Mouse (Mus musculus) midbrain, embryonic 10.5 days (tissue): ENCODE measurements around the gene 5730522E02Rik. TPM values are rescaled to one million over a fixed set of nuclear protein-coding genes. Genes with fewer than 3 reads are reported as not detected.
"Not testable (repeated sequence)": the region's sequence is repeated elsewhere in the genome, so short reads cannot be mapped to it uniquely, and the experiment has no call there.

Experiments used
- DNase-seq: peaks from one replicate; pipeline ENCODE4 v3.0.0-alpha.2; 2017; ENCODE audit warnings: low spot score
- H3K27ac ChIP-seq: fragments of 300-500 bp; sonication (generic); replicated peaks from 2 replicates; pipeline ENCODE4 v1.5.1; 2016; ENCODE audit warnings: mild to moderate bottlenecking
- H3K27me3 ChIP-seq: fragments of 300-500 bp; sonication (generic); 2 replicates; pipeline ENCODE4 v1.6.1; 2016; ENCODE audit warnings: low read depth, mild to moderate bottlenecking; ENCODE audit not compliant: poor library complexity, severe bottlenecking
- H3K36me3 ChIP-seq: fragments of 300-500 bp; sonication (generic); 2 replicates; pipeline ENCODE4 v1.6.1; 2016; ENCODE audit warnings: mild to moderate bottlenecking, moderate library complexity
- H3K4me1 ChIP-seq: fragments of 300-500 bp; sonication (generic); 2 replicates; pipeline ENCODE4 v1.6.1; 2016
- H3K4me3 ChIP-seq: fragments of 300-500 bp; sonication (generic); 2 replicates; pipeline ENCODE4 v1.5.1; 2016; ENCODE audit warnings: mild to moderate bottlenecking, moderate library complexity
- H3K9me3 ChIP-seq: fragments of 300-500 bp; sonication (generic); replicated peaks from 2 replicates; pipeline ENCODE4 v1.6.1; 2016; ENCODE audit warnings: mild to moderate bottlenecking
- WGBS: fragments of 180-500 bp; shearing (Covaris S2); methylation state at CpG from one replicate; pipeline ENCODE4 v1.1.7; 2016; 5-methylcytosine and 5-hydroxymethylcytosine counted together
- polyA plus RNA-seq: library from polyadenylated mRNA; unstranded; fragments of >200 nt; fragmentation: Nextera tagmentation; extraction: Ambion mirVana; gene quantifications from 2 replicates; pipeline ENCODE4 v1.2.1, GENCODE M21; 2016

5730522E02Rik gene
- 4.0 and 4.3 TPM in 2 replicates for polyA plus RNA-seq

DNA sequence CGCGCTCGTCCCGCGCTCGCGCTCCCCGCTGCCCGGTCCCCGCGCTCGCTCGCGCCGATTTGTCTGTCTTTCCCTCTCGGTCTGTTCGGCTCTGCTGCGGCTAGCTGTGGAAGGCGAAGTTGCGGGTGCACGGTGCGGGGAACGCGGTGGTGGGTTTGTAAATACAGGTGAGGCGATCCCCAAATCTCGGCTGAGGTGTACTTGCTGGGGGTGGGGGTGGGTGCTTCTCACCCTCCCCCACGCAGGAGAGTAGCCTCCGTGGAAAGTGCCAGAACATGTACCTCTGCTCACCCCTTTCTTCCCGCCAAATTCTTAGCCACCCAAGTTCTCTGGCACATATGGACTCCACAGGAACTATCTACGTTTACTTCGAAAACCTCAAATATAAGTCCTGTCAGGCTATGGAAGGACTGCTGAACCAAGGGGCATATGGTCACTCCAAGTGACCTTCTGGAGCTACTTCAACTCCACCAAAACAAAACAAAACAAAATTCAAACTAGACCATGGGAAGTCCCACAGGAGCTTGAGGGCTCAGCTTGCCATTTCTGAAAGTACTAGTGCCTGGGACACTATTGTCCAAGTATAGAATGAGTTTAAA is at the start of gene 5730522E02Rik:
Gene 5730522E02Rik, minus strand, starts transcription at position 182 of the 599 bp plus-strand sequence.
- DNase-seq = peak; percentile 73
- no peaks in the 10 kb centered on the region for H3K27me3 ChIP-seq
- peak within 1 kb of the TSS; percentile 99 for H3K27ac ChIP-seq
- H3K4me1 ChIP-seq = peaks cover 19% of the 10 kb centered on the region
- H3K4me3 ChIP-seq = peak within 1 kb of the TSS; percentile 77
- H3K9me3 ChIP-seq = no peaks in the 10 kb centered on the region
- WGBS = 4% methylated on average over 31 of the region's 31 CpGs
- no peaks in the 10 kb centered on the region for H3K36me3 ChIP-seq

DNA sequence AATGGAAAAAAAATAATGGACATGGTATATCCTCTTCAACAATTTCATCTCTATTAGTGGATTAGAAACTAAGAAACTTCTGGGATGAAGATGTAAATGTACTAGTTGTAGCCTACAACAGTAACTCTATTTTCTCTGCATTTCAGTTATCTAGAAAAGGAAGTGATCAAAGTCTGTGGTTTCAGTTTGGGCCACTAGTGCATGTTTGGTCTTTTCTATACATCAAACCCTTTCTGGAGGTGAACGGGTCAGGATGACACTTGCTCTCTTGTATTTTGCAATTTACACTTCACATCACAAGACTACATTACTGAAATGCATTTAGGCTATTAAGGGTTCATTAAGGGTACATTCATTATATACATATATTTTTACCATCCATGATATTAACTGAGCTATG is 26.0 kb upstream of the 5730522E02Rik start:
- H3K27ac ChIP-seq = no peak overlapping the region
- 88% methylated on average over 1 of the region's 1 CpGs for WGBS
- H3K9me3 ChIP-seq = no peaks in the 10 kb centered on the region
- no peaks in the 10 kb centered on the region for H3K36me3 ChIP-seq
- H3K4me1 ChIP-seq = no peaks in the 10 kb centered on the region
- H3K4me3 ChIP-seq = no peak overlapping the region
- no peak for DNase-seq
- H3K27me3 ChIP-seq = no peaks in the 10 kb centered on the region

DNA sequence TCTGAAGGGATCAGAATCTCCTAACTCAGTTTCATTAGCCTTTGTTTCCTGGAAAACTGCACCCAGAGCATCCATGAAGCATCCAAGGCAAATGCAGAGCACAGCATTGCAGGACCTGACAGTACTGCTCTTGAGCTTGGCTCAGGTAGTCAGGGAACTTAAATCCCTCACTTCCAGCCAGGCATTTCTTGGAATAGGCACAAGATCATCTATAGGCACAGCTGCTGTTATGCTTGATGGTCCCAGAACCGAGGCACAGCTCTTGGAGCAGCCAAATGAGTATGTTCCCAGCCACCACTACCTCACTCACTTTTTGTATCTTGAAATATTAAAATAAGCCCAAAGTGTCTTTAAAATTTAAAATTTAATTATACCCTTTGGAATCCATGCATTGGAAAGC is 19.3 kb upstream of the 5730522E02Rik start:
- no peak for DNase-seq
- Histone ChIP-seq H3K36me3 (no peaks in the 10 kb centered on the region), H3K27me3 (no peaks in the 10 kb centered on the region), H3K9me3 (no peaks in the 10 kb centered on the region), H3K4me3 (no peak overlapping the region), H3K27ac (no peak overlapping the region), H3K4me1 (no peaks in the 10 kb centered on the region)
- 77% methylated on average over 1 of the region's 1 CpGs for whole genome bisulfite sequencing

DNA sequence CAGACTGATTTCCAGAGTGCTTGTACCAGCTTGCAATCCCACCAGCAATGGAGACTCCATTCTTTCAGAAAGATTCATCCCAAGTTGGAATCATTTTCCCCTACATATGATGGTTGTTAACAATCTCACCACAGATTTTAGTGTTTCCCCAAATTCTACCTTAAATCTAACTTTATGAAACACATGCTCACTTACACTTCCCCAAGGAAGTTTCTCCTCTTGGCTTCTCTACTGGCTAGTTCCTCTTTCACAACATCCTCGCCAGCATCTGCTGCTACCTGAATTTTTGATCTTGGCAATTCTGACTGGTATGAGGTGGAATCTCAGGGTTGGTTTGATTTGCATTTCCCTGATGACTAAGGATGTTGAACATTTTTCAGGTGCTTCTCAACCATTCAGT is 3.1 kb upstream of the 5730522E02Rik start:
- 95% methylated on average over 1 of the region's 1 CpGs for whole genome bisulfite sequencing
- not testable (repeated sequence) for H3K36me3 ChIP-seq

DNA sequence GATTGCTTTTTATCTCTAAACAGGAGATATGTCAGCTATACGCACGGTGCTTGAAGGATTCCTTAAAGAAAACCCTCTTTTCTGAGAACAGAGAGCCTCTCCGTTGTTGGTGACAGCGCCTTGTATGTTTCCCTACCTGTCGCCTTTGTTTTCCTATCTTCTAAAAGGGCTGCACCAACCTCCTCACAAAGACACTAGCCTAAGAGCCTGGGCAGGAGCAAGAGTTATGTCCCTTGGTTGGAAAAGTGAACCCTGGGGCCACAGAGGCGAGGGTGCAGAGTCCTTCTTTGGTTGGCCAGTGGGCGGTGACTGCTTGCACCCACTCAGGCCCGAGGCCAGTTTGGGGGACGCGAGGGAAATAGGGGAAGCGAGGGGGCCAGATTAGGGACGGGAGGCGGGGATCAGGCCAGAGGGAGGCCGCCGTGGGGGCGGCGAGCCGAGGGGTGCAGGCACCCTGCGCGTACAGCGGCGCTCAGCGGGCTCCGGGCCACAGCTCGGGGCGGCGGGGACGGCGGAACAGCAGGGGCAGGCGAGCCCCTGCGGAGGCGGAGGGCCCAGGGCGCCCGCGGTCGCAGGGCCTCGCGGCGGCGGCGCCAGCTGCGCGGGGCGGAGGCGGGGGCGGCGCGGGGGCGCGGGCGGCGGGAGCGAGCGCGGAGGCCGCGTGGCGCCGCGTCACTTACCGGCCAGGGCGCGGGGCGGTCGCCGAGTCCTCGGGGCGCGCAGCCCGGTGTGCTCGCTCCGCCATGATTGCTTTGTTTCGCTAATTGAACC is 567 bp downstream of the 5730522E02Rik start:
- H3K36me3 ChIP-seq = no peaks in the 10 kb centered on the region
- peaks cover 19% of the 10 kb centered on the region for H3K4me1 ChIP-seq
- WGBS = 3% methylated on average over 57 of the region's 73 CpGs
- peak overlapping the region; percentile 77 for H3K4me3 ChIP-seq
- H3K27me3 ChIP-seq = no peaks in the 10 kb centered on the region
- H3K9me3 ChIP-seq = no peaks in the 10 kb centered on the region
- DNase-seq = peak; percentile 75
- peak overlapping the region; percentile 99 for H3K27ac ChIP-seq

More for the DNA sequence above, 3.1 kb upstream of the 5730522E02Rik start:
- H3K9me3 ChIP-seq, H3K27ac ChIP-seq, H3K4me3 ChIP-seq, DNase-seq, H3K27me3 ChIP-seq: not testable (repeated sequence)
- H3K4me1 ChIP-seq = peaks cover 19% of the 10 kb centered on the region

DNA sequence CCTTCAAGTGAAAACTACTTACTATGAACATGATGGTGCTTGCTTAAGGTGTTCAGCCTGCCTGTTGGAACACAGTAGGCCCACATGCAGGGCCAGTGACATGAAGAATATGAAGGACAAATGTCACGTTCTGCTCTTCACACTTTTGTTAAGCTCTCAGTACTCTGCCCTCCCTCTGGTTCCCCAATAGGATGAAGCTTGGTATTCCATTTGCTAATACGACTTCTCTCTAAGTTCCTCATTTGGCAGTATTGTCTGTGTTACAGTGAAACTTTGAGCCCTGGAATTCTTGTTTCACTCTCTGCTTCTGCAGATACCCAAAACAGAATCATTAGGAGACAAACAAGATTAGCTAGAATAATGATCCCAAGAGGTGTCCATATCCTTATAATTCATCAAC is 7.1 kb downstream of the 5730522E02Rik start:
- Histone ChIP-seq H3K36me3 (no peaks in the 10 kb centered on the region), H3K4me3 (no peak overlapping the region), H3K27me3 (no peaks in the 10 kb centered on the region), H3K27ac (no peak overlapping the region), H3K9me3 (no peaks in the 10 kb centered on the region), H3K4me1 (no peaks in the 10 kb centered on the region)
- no peak for DNase-seq
- WGBS = 83% methylated on average over 2 of the region's 2 CpGs

DNA sequence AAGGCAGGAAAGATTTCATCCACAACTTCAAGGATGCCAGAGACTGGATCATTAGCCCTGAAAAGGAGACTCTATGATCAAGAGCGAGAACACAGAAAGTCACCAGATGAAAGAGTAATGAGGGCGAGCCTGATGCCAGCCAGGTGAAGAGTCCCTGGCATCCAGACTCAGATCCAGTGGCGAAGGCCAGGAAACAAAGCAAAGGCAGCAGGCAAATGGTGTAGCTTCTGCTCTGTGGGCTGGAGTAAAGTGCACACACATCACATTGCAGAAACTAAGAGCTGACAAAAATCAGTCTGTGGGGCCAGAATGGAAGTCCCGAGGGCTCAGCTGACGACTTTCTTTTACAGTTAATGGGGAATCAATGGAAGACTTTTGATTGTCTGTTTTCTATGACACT is 7.7 kb downstream of the 5730522E02Rik start:
- Histone ChIP-seq H3K4me3 (no peak overlapping the region), H3K27ac (no peak overlapping the region), H3K27me3 (no peaks in the 10 kb centered on the region), H3K36me3 (no peaks in the 10 kb centered on the region), H3K4me1 (no peaks in the 10 kb centered on the region), H3K9me3 (no peaks in the 10 kb centered on the region)
- no peak for DNase-seq
- 92% methylated on average over 5 of the region's 5 CpGs for WGBS

DNA sequence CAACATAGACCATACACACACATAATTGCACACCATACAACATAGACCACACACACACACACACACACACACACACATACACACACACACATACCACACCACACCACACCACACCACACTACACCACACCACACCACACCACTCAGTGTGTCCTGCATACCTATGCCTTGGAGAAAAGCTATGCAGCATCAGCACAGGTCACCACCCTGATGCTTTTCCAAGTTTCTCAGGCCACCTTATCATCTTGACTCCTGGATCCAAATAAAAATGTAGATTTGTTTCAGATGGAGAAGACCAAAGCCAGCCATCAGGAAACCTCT is 8.8 kb downstream of the 5730522E02Rik start:
- no peak overlapping the region for H3K4me3 ChIP-seq
- no peak overlapping the region for H3K27ac ChIP-seq
- no peaks in the 10 kb centered on the region for H3K4me1 ChIP-seq
- no peaks in the 10 kb centered on the region for H3K9me3 ChIP-seq
- no peak for DNase-seq
- H3K27me3 ChIP-seq = no peaks in the 10 kb centered on the region
- H3K36me3 ChIP-seq = no peaks in the 10 kb centered on the region

DNA sequence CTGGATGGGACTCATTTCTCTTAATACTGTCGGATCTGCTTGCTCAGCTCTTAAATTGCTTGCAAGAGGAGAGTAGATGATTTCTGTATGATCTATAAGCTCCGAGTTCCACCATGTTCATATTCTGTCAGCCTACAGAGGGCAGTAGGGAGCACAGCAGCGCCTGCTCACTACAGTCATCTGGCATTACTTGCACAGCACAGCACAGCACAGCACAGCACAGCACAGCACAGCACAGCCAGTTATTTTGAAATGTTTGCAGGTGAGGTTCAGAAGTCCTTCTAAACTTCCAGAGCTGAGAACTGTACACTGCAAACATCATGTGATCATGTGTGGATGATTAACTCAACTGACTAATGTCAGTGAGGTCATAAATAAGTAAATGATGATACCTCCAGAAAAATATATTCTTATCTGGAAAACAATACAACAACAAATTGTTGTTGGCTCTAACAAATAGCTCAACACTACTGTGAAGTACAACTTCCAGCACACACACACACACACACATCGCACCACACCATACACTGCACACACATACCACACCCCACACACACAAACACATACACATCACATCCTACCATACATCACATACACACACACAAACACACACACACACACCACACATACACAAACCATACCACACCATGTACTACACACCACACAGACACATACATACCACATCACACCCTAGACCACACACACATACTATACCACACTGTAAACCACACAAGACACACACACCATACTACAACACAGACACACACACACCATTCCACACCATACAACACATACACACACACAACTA is 9.4 kb downstream of the 5730522E02Rik start:
- 53% methylated on average over 4 of the region's 4 CpGs for WGBS
- DNase-seq = peak; percentile 54
- H3K27ac ChIP-seq = no peak overlapping the region
- H3K4me1 ChIP-seq = no peaks in the 10 kb centered on the region
- H3K36me3 ChIP-seq = no peaks in the 10 kb centered on the region
- no peaks in the 10 kb centered on the region for H3K27me3 ChIP-seq
- H3K9me3 ChIP-seq = no peaks in the 10 kb centered on the region
- no peak overlapping the region for H3K4me3 ChIP-seq

DNA sequence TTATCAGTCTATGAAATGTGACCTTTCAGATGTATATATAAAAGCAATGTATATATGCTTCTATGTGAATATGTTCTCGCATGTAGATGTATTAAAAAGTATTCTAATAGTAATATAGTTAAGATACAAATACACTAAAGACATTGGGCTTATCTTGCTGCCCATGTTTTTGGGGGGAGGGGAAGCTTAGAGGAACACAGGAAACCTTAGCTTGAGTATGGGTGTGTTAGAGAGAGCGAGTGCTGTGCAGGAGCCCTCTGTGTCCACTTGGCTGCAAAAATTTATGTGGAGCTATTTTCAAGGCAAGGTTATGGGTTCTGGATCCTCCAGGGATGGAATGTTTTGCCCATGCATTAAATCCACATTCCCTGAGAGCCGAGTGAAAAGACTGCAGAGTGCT is 15.1 kb downstream of the 5730522E02Rik start:
- no peaks in the 10 kb centered on the region for H3K36me3 ChIP-seq
- no peak for DNase-seq
- no peak overlapping the region for H3K27ac ChIP-seq
- H3K4me1 ChIP-seq = no peaks in the 10 kb centered on the region
- H3K27me3 ChIP-seq = no peaks in the 10 kb centered on the region
- H3K4me3 ChIP-seq = no peak overlapping the region
- 84% methylated on average over 3 of the region's 3 CpGs for WGBS
- no peaks in the 10 kb centered on the region for H3K9me3 ChIP-seq

DNA sequence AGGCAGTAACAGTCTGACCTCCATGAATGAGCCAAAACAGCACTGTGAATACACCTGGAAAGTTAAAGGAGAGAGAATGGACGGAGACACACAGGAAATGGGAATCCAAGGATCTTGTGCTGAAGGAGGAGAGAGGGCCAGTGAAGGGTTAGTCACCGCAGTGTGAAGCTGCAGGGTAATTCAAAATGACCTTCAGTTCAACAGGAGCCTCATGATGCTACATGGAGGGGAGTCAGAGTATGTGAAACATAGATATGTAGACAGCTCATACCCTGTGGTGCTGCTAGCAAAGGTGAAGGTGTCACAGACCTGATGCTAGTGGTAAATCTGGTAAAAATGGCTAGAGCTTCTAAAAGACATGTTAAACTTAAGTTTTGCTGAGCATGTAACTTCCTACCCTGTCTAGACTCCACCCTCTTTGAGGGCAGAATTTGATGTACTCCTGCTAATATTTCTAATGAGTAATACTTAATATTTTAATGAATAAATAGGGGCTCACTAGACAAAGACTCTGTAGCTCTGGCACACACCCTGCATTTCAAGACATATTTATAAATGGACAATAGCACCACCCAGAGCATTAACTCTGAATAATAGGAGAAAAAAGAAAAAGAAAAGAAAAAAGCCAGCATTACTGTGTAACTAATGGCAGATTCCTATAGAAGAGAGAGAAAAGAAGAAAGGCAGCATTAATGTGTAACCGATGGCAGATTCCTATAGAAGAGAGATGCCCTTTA is 23.2 kb downstream of the 5730522E02Rik start:
- no peaks in the 10 kb centered on the region for H3K27me3 ChIP-seq
- DNase-seq = no peak
- H3K36me3 ChIP-seq = no peaks in the 10 kb centered on the region
- no peaks in the 10 kb centered on the region for H3K4me1 ChIP-seq
- no peak overlapping the region for H3K4me3 ChIP-seq
- no peaks in the 10 kb centered on the region for H3K9me3 ChIP-seq
- WGBS = 87% methylated on average over 3 of the region's 3 CpGs
- no peak overlapping the region for H3K27ac ChIP-seq

DNA sequence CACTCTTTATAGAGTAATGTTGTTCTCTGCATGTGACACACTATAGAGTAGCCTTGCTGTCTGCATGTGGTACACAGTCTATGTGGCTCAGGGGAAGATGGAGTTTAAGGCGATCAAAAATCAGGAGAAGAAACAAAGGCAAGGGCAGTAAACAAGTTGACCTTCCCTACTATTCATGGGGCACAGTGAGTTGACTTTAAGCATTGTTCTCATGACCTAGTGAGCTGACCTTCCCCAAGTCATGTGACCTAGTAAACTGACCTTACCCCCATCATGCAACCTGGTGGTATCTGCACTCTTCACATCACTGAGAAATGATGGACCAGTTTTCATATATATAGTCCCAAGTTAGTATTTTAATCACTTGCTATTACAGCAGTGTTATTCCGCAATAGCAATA is 40.0 kb downstream of the 5730522E02Rik start:
- H3K4me1 ChIP-seq = no peaks in the 10 kb centered on the region
- H3K9me3 ChIP-seq = no peaks in the 10 kb centered on the region
- no peaks in the 10 kb centered on the region for H3K36me3 ChIP-seq
- H3K27ac ChIP-seq = no peak overlapping the region
- no peak overlapping the region for H3K4me3 ChIP-seq
- DNase-seq = no peak
- H3K27me3 ChIP-seq = no peaks in the 10 kb centered on the region
- 94% methylated on average over 2 of the region's 2 CpGs for WGBS
